Mouse (Mus musculus) R1 (cell line): ENCODE data around the gene Asb18.
A peak's percentile ranks its signal among the peaks of the same experiment; 100 is the strongest.

ENCODE experiments used
- DNase-seq: peaks from one replicate; pipeline ENCODE4 v3.0.0-alpha.2; 2018; ENCODE audit warnings: low read depth, low spot score

The Asb18 gene

GRCm38 (mm10) chr1:89902236-89902635 is 112.2 kb downstream of the Asb18 start:
- no peak for DNase-seq

GRCm38 (mm10) chr1:89901381-89901780 is 113.1 kb downstream of the Asb18 start:
- peak; percentile 78 for DNase-seq
